Mouse (Mus musculus): ENCODE measurements around the gene Nfib. TPM values are rescaled to one million over a fixed set of nuclear protein-coding genes. Genes with fewer than 3 reads are reported as not detected.

The Nfib gene
- 4.1 and 12.2 TPM in 2 replicates for polyA plus RNA-seq (2011; ENCODE audit: insufficient read depth, insufficient read length, low replicate concordance, missing spikeins)

DNA sequence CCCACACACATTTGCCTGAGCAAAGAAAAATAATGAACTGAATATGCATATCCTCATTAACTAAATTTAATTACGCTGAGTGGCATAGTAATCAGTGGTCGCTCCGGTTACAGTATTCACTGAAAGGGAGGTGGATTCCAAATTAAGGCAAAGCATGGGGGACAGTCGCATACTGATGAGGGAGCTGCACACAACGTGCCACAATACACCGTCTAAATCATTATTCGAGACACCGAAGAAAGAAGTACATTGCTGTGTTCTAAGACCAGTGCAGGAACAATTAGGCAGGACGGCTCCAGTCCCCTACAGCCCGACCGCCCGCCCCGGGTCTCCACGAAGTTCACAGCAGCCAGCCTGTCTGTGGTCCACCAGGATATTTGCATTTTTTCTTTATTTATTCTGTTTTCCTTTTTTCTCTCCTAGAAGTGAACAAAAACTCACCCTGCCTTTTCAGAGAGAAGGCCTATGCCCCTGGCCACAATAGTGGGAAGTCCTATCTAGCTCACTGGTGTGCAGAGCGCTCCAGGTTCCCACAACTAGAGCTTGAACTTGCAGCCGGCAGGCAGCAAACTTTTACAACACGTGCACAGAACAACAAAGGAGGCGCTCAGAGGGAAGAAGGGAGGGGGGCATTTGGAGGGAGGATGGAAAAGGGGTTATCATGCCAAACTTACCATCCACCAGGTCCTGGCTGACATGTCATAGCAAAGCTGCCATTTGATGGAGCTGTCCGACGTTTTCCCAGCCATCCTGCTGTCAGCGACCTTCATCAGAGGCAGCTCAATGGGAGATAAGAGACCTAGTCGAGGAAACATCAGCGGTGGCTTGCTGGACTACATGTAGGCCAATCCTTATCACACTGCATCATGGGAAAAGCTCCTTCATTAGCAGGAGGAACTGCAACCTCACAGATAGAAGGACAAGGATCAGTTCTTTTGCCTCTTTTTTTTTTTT lies at the start of gene Nfib:
Nfib (minus strand) TSS at position 910 of the 954 bp plus-strand sequence.
- Histone ChIP-seq H3K4me1 (ENCODE audit: control insufficient read depth, insufficient read depth, low read length) (no peaks in the 10 kb centered on the region), H3K4me3 (replicated peaks; ENCODE audit: control insufficient read depth, low read depth, low read length) (no peak within 1 kb of the TSS), H3K27ac (ENCODE audit: control insufficient read depth, insufficient read depth, low read depth, low read length, poor library complexity) (no peak within 1 kb of the TSS)
- WGBS, result 75% methylated on average over 23 of the region's 23 CpGs
- TF ChIP-seq POLR2A (IDR thresholded peaks at IDR 0.05; ENCODE audit: borderline replicate concordance, control insufficient read depth, low read depth, low read length), result no peak
- no peak for TF ChIP-seq CTCF (IDR thresholded peaks at IDR 0.05; ENCODE audit: control insufficient read depth, insufficient read depth, low read length)

DNA sequence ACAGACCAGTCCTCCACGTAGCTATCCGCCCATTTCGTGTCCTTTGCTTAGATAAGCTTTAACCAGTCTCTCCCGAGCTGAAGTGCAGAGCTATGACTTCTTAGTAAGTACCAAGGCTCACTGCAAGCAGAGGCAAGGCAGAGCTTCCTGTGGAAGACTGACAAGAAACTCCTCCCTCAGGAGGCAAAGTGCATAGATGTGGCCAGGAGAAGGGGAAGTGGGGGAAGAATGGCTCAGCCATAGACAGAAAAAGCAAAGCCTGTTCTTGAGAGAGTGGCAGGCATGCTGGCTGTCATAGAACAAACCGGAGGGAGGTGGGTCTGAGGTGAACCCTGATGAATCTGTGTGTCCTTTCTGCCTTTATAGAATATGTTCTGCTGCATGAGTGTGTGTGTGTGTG lies 30.2 kb upstream of the Nfib start:
- Histone ChIP-seq H3K27ac (ENCODE audit: control insufficient read depth, insufficient read depth, low read depth, low read length, poor library complexity) (no peak overlapping the region), H3K4me1 (ENCODE audit: control insufficient read depth, insufficient read depth, low read length) (peaks cover 1% of the 10 kb centered on the region; the same call in 1 of the 2 replicates), H3K4me3 (replicated peaks; ENCODE audit: control insufficient read depth, low read depth, low read length) (no peak overlapping the region)
- WGBS, result 8% methylated on average over 5 of the region's 5 CpGs
- TF ChIP-seq CTCF (IDR thresholded peaks at IDR 0.05; ENCODE audit: control insufficient read depth, insufficient read depth, low read length) (no peak), POLR2A (IDR thresholded peaks at IDR 0.05; ENCODE audit: borderline replicate concordance, control insufficient read depth, low read depth, low read length) (no peak)

DNA sequence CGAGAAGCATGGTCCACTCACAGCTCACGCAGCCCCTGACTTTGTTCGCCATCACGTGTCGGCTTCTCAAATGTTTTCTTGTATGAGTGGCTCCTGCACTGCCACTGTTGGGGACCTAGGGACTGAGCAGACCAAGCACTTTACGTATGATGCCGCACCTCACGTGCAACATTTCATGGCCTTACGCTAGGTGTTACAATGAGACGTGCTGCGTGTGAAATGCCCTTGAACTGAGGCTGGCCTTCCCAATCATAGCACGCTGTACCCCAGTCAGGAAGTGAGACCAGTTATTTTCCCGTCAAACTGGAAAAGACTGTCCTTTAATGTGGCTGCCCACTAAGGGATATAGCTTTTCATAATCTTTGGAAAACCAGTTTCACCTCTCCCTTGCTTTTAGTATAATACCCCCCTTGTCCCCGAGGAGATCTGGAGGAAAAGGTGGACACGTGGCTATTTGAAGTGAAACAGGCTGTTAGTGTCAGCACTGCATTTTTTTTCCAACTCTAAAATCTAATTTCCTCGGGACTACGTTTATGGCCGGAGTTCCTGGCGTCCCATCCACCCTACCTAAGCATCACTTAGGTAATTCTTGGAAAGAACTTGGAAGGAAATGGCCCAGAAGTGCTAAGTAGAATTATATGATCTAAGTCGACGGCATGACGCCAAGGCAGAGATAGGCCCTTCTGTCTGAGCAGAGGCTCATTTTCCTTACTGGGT lies 29.4 kb upstream of the Nfib start:
- TF ChIP-seq POLR2A (IDR thresholded peaks at IDR 0.05; ENCODE audit: borderline replicate concordance, control insufficient read depth, low read depth, low read length) (no peak), CTCF (IDR thresholded peaks at IDR 0.05; ENCODE audit: control insufficient read depth, insufficient read depth, low read length) (no peak)
- Histone ChIP-seq H3K27ac (ENCODE audit: control insufficient read depth, insufficient read depth, low read depth, low read length, poor library complexity) (no peak overlapping the region), H3K4me3 (replicated peaks; ENCODE audit: control insufficient read depth, low read depth, low read length) (no peak overlapping the region), H3K4me1 (ENCODE audit: control insufficient read depth, insufficient read depth, low read length) (peaks cover 1% of the 10 kb centered on the region; the same call in 1 of the 2 replicates)
- 86% methylated on average over 22 of the region's 22 CpGs for WGBS

DNA sequence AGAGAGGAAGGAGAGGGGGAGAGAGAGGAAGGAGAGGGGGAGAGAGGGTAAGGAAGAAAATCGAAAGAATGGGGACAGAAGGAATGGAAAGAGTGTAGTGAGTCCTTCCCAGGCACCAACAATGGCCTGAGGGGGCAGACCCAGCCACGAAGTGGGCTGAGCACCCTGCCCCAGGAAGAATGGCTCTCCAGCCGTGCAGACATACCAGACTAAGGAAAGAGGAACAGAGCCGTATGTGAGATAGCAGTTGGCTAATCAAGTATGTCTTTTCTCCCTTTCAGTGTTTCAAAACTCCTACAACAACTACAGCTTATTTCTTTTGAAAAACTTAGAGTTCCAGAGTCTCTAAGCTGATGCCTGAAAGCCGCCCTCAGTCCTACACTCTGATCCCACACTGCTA lies 28.8 kb upstream of the Nfib start:
- Histone ChIP-seq H3K27ac (ENCODE audit: control insufficient read depth, insufficient read depth, low read depth, low read length, poor library complexity) (no peak overlapping the region), H3K4me3 (replicated peaks; ENCODE audit: control insufficient read depth, low read depth, low read length) (no peak overlapping the region), H3K4me1 (ENCODE audit: control insufficient read depth, insufficient read depth, low read length) (peaks cover 1% of the 10 kb centered on the region; the same call in 1 of the 2 replicates)
- WGBS, result 18% methylated on average over 5 of the region's 5 CpGs
- TF ChIP-seq POLR2A (IDR thresholded peaks at IDR 0.05; ENCODE audit: borderline replicate concordance, control insufficient read depth, low read depth, low read length) (no peak), CTCF (IDR thresholded peaks at IDR 0.05; ENCODE audit: control insufficient read depth, insufficient read depth, low read length) (no peak)

DNA sequence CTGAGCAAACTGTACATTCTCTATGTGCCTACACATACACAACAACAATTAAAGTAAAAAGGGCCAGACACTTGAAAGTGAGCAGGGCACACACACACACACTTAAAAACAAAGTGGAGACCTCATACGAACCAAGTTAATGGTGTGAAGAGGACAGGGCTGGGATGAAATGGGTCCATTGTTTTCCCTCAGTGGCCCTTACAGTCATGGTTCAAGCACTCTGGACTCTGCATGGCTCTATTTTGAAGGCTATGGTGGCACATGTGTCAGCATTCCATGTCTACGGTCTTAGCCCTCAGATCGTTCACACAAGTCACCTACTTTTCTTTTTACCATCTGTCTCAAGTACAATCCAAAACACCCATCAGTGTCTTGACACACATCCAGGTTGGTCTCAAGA lies 28.1 kb upstream of the Nfib start:
- no peak overlapping the region for H3K27ac ChIP-seq (ENCODE audit: control insufficient read depth, insufficient read depth, low read depth, low read length, poor library complexity)
- peaks cover 1% of the 10 kb centered on the region; the same call in 1 of the 2 replicates for H3K4me1 ChIP-seq (ENCODE audit: control insufficient read depth, insufficient read depth, low read length)
- no peak for TF ChIP-seq CTCF (IDR thresholded peaks at IDR 0.05; ENCODE audit: control insufficient read depth, insufficient read depth, low read length)
- no peak for TF ChIP-seq POLR2A (IDR thresholded peaks at IDR 0.05; ENCODE audit: borderline replicate concordance, control insufficient read depth, low read depth, low read length)
- WGBS, result 83% methylated on average over 3 of the region's 3 CpGs
- no peak overlapping the region for H3K4me3 ChIP-seq (replicated peaks; ENCODE audit: control insufficient read depth, low read depth, low read length)

DNA sequence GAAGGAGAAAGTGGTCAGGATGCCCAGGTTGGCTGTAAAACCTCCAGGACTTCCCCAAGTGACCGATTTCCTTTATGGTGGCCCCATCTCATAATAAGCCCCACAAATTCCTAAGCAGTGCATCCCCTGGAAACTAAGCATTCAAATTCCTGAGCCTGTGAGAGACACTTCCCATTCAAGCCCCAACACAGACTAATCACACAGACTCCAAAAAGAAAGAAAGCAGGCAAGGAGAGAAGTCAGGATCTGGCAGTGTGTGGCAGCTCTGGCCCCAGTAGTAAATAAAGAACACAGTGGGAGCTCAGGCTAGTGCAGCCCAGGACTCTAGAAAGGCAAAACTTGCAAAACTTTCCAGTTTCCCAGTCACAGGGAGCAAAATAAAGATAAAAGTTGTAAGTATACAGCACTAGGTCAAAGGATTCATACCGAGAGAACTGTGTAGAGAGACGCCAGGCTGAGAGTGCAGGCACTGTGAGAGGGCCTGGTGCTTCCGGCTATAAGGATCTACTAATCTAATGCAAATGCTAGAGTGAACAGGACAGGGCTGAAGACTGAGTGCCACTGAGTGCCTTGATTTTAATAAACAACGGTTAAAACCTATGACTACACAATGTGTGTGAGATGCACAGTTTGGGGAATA lies 24.8 kb upstream of the Nfib start:
- H3K4me3 ChIP-seq (replicated peaks; ENCODE audit: control insufficient read depth, low read depth, low read length), result no peak overlapping the region
- WGBS, result 78% methylated on average over 5 of the region's 5 CpGs
- TF ChIP-seq CTCF (IDR thresholded peaks at IDR 0.05; ENCODE audit: control insufficient read depth, insufficient read depth, low read length), result no peak
- no peak for TF ChIP-seq POLR2A (IDR thresholded peaks at IDR 0.05; ENCODE audit: borderline replicate concordance, control insufficient read depth, low read depth, low read length)
- H3K4me1 ChIP-seq (ENCODE audit: control insufficient read depth, insufficient read depth, low read length), result peaks cover 1% of the 10 kb centered on the region; the same call in 1 of the 2 replicates
- H3K27ac ChIP-seq (ENCODE audit: control insufficient read depth, insufficient read depth, low read depth, low read length, poor library complexity), result no peak overlapping the region

DNA sequence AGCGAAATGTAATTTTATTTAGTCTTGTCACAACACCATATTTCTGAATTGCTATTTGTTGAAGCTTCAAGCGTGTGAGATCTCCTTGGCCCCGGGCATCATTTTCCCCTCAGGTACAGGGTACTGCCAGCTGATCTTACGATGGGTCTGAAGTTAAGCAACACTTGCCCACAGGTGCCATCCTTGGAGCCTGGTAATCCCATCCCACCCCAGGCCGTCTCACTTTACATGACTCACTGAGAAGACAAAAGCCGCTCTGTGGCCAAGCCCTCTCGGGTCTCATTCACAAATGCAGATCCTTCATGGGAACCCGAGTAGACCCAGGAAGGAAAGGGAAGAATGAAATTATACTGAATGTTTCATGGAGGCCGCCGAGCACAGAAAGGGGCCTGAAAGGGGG lies 18.5 kb upstream of the Nfib start:
- Histone ChIP-seq H3K4me3 (replicated peaks; ENCODE audit: control insufficient read depth, low read depth, low read length) (no peak overlapping the region), H3K4me1 (ENCODE audit: control insufficient read depth, insufficient read depth, low read length) (no peaks in the 10 kb centered on the region), H3K27ac (ENCODE audit: control insufficient read depth, insufficient read depth, low read depth, low read length, poor library complexity) (no peak overlapping the region)
- WGBS, result 78% methylated on average over 10 of the region's 10 CpGs
- TF ChIP-seq POLR2A (IDR thresholded peaks at IDR 0.05; ENCODE audit: borderline replicate concordance, control insufficient read depth, low read depth, low read length) (no peak), CTCF (IDR thresholded peaks at IDR 0.05; ENCODE audit: control insufficient read depth, insufficient read depth, low read length) (no peak)

All from bone marrow, adult 2 months (tissue).